Mouse (Mus musculus): Measurements from ENCODE around the gene Gmds.

The Gmds gene

DNA sequence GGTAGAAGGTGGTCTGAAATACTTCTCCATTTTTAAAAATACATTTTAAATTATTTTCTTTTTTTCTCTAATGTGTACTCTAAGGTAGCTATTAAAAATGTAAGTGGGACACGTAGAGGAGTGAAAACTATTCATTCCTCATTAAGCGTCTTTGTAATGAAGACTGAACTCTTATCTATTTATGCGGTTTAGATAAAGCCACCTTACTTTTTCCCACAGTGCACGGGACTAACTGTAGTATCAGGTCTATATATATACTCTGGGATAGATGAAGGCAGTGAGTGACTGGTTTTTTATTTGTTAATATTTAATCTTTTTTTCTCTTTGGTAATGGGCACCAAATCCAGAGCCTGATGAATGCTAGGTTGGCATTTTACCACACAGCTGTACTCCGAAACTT lies 478.3 kb downstream of the Gmds start:
- DNase-seq: no peak

DNA sequence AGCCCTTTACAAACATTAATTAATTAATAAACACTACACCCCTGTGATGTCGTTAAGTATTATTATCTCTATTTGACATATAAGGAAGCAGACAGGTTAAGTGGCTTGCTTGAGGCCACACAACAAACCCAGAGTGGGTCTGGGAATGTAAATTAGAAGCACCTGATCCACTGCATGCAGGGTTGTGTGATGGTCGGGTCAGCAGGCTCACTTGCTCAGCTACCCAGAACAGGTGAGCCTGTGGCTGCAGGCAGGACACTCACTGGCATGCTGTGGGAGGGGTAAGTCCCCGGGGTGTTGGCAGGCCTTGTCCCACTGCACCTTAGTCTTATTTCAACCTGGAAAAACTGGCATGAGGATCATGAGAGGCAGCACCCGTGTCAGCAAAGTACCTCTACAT lies 484.5 kb downstream of the Gmds start:
- no peak for DNase-seq

GRCm38 (mm10) chr13:31853564-31853963 lies 485.0 kb downstream of the Gmds start:
- DNase-seq: no peak

GRCm38 (mm10) chr13:31849258-31849971 lies 489.1 kb downstream of the Gmds start:
- no peak for DNase-seq

DNA sequence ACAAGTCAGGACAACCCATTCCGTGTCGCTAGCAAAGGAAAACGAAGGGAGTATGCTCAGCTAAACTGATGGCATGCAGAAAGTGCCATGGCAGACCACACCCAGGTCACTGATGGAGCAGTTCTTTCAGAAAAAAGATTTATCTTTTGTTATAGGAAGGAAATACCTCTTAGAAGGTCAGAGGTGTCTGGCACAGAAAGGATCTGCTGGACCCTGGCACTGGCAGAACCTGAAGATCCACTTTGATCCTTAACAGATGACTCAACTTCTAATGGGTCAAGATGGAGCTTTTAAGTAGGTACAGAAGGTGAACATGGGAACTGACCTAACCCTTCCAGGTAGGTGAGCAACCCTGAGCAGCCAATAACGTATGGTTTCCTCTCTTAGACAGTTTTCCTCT lies 502.7 kb downstream of the Gmds start:
- no peak for DNase-seq

GRCm38 (mm10) chr13:31830332-31830731 lies 508.2 kb downstream of the Gmds start:
- no peak for DNase-seq

DNA sequence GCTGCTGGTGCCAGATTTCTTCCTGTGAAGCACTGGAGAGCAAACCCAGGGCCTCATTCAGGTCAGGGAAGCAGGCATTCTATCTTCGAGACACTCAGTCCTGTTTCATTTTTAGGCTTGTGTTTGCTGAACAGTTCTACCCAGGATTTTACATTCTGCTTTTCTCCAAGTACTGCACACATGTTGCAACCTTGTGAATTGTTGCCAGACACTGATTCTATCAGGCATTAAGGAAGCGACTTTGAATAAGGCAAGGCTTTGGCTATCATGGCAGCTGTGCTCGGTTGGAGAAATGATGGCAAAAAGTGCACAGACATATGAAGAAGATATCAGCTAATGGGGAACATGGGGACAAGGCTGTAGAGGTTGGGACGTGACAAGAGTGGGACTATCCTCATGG lies 510.1 kb downstream of the Gmds start:
- DNase-seq: no peak

GRCm38 (mm10) chr13:31827820-31828332 lies 510.7 kb downstream of the Gmds start:
- DNase-seq: no peak

- DNase-seq: no peak
Observed at GRCm38 (mm10) chr13:31827160-31827559, 511.4 kb downstream of the Gmds start.

DNA sequence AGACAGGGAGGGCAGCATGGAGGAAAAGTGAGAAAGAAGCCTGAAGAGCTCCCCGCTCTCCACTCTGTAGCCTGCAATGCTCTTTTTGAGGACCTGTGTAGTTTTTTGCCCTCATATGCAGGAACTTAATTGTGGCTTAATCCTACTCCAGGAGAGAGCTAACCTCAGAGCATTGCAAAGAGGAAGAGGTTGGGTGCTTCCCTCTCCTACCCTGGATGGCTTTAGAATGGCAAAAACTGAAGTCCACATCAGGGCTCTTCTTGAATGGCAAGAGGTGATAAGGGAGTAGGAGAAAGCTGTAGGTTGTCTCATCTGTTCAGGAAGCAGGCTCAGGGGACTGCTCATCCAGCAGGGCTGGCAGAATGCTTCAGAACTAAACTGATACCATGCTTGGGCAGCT lies 513.4 kb downstream of the Gmds start:
- no peak for DNase-seq

DNA sequence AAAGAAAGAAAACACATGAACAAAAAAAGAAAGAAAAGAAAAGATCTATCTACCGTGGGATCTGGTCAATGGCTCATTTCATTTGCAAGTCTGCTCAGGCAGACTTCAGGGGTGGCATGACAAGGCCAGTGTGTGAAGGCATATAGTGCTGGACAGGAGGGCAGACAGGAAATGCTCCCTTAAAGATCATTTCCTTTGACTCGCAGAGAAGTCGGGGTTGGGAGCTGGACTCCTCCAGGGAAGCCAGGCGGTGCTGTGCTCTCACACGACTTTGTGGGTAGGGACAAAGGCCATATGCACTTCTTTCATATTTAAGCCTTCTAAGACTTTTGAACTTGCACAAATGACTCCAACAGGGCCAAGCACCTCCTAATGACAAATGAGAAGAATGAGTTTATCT lies 515.2 kb downstream of the Gmds start:
- no peak for DNase-seq

DNA sequence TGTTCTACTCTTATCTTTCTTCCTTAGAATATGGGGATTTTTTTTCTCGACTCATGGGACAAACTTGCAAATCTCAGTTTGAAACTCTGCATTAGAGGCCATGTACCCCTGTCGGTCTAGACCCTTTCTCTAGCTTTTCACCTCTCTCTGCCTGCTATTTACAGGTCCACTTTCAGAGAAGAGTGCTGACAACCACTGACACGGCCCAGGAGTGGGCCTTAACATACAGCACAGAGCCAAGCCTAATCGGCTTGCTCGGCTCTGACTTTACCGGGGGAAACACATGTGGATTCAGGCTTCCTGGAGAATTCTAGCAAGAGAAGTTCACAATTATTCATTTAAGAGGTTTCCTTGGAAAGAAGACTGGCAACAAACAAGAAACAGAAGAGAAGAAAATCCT lies 517.5 kb downstream of the Gmds start:
- DNase-seq: no peak

DNA sequence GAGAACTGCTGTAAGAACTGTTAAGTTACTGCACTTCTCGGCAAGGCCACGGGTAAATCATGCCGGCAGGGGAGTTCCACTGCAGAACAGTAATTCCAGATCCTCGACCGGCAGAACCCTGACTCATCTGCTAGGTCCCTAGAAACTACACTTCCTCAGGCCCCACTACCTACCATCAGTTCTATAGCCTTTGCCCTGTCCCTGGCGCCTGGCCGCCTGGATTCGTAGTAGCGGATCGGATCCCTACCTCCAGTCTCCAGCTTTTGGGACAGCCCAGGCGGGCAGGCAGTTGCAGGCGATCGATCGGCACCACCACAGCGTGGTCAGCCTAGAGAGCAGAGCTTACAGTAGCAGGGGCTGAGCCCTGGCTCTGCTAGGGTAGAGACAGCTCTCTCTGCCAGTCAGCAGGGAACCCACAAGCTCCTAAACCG lies 517.9 kb downstream of the Gmds start:
- no peak for DNase-seq

- no peak for DNase-seq
Observed at GRCm38 (mm10) chr13:31819664-31820405, 518.7 kb downstream of the Gmds start.

- no peak for DNase-seq
Observed at GRCm38 (mm10) chr13:31818337-31818736, 520.2 kb downstream of the Gmds start.

- DNase-seq: no peak
Observed at GRCm38 (mm10) chr13:31815383-31816003, 523.0 kb downstream of the Gmds start.

DNA sequence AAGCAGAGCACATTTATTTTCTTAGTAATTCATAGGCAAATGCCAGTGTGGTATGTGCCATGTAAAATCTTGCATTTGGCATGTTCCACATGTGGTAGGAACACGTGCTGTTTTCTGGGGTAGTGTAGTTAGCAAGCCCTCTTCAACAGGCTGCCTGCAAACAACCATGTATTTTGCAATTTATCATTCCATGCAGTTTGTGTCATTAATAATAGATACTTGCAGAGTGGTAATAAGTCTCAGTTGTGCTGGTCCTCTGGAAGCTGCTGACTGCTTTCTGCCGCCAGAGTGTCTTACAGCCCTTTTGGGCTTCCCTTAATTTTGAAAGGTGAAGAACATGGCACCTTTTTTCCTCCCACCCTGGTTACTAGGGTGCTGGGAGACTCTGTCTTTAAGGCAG lies 525.8 kb downstream of the Gmds start:
- DNase-seq: no peak

- no peak for DNase-seq
Observed at GRCm38 (mm10) chr13:31811542-31812021, 527.0 kb downstream of the Gmds start.

DNA sequence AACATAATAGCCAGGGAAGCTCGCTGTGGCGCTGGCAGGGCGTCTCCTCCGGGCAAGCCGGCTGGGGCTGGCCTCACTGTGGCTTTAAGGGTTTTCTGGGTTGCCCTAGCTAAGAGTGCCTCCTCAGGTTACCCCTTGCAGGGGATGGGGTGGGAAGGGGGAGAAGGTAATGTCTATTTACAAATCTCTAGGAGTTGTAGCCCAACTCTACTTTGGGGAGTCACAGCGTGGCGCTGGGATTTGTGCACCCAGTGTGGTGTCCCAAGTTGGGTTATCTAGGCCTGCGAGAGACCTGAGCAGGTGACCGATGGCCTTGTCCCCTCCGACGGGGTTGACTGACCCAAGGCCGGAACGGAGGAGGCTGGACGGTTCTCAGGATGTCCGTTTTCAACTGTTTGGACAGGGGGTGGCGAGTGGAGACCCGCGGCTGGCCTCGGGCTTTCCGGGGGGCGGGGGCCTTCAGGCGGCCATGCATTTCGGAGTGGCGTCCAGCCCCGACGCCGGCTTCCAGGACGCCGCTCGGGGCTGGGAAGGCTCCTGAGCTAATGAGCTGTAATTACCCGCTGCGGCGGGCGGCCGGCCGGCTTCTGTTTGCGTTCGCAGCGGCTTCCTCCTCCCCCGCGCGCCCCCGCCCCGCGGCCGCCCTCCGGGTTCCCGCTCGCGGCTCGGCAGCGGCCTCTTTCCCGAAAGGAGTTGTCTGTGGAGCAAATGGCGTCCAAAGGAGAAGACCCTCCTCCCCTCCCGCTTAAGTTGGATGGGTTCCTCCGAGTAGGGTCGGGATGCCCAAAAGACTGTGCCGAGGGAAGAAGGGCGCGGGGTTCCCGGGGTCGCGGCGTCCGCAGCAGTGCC lies 527.6 kb downstream of the Gmds start:
- DNase-seq: no peak

DNA sequence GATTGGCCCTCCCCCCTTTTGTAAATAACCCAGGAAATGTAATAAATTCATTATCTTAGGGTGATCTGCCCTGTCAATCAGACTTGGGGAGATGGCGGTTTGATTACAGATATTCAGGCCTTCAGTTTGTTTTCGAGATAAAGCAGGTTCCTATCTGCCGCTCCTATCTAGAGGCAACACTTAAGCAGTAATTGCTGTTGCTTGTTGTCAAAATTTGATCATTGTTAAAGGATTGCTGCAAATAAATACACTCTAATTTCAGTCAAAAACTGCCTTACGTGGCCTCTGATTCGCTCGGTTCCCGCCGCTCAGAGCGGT lies 528.2 kb downstream of the Gmds start:
- DNase-seq: no peak

DNA sequence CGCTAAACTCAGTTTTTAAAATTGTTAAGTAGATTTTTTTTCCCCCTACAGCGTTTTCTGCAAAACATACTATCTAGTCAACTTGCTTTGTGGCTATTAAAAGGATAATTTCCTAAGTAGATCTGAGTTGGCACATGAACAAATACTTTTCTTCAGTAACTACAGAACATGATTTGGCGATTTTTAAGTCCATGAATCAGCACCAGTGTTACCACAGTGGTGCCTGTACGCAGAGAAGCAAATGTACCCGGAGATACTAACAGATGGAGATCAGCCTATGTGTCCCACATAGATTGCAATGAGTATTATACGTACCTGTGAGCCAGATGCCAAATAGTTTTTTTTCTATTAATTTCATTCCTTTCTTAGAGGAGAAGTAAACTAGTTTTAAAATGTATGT lies 528.8 kb downstream of the Gmds start:
- no peak for DNase-seq

- no peak for DNase-seq
Observed at GRCm38 (mm10) chr13:31808804-31809420, 529.6 kb downstream of the Gmds start.
